Mouse (Mus musculus): ENCODE results near the gene Deup1.

- TF ChIP-seq POLR2A (IDR thresholded peaks at IDR 0.05; ENCODE audit: extremely low read depth, insufficient read depth, low read length) (no peak), CTCF (IDR thresholded peaks at IDR 0.05; ENCODE audit: extremely low read depth, insufficient read depth, low read length) (no peak)
These were observed 99.9 kb downstream of the Deup1 start for GRCm38 (mm10) chr9:15527846-15528245.

Measured in cortical plate, adult 2 months (tissue).